Mouse (Mus musculus): ENCODE data around the gene Sema4b. TPM values are rescaled to one million over a fixed set of nuclear protein-coding genes. Genes with fewer than 3 reads are reported as not detected.

Gene Sema4b
- 10 to 100 TPM; 49.1 to 50.8 TPM for total RNA-seq (2023)

DNA sequence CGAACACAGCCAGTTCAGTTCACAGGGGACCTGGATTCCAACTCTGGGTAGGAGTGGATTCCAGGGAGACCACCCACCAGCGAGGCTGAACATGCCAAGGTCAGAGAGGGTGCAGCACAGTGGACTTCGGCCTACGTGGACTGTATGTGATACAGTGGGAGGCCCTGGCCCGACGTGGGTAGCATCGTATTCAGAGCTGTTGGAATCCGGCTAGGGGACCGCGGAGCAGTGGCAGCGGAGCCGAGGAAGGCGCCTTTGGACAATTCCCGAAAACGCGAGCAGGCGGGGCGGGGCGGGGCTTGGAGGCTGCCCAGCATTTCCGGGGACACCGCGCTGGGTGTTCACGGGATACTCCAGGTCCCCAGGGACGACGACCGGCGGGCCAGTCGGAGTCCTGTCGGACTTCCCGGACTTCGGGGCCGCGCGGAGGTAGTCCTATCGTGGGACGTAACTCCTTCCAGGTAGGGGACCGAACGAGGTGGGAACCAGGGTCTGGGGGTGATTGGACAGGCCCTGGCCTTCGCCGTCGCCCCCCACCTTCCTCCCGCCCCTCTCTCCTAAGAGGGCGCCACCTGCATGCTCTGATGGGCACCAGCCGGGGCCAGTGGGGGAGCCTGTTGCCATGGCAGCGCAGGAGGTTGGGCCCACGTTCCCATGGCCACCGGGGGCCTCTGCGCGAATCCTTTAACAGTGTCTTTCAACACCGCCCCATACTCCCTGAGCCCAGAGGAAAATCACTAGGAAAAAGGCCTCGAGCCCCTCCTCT lies at the start of gene Sema4b:
Sema4b (plus strand) TSS at position 311 of the 766 bp plus-strand sequence.

DNA sequence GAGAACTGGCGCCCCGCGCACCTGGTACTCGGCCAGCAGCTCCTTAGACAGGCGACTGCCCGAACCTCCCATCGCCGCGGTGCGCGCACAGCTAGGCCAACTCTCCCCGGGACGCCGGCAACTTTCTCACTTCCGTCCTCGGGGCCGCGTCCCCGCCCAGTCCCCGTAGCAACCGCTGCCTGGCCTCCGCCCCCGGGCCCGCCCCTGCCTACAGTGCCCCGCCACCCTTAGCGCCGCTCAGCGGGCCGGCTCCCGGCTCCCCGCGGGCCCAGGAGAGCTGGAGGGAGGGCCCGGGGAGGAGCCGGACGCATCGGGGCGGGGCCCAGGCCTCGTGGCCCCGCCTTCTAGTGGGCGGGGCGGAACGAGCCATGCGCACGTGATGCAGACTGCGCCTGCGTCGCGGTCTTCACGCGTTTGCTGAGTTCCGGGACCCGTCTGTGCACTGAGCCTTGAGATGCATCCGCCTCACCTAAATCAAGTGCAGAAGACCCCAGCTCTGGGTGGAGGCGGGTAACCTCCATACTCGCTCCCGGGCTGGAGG lies 45.9 kb downstream of the Sema4b start, which contains the start of the genes Cib1 and Gdpgp1:
Cib1 (minus strand) TSS at position 325 of the 541 bp plus-strand sequence.
Gdpgp1 (plus strand) TSS at position 377 of the 541 bp plus-strand sequence.

DNA sequence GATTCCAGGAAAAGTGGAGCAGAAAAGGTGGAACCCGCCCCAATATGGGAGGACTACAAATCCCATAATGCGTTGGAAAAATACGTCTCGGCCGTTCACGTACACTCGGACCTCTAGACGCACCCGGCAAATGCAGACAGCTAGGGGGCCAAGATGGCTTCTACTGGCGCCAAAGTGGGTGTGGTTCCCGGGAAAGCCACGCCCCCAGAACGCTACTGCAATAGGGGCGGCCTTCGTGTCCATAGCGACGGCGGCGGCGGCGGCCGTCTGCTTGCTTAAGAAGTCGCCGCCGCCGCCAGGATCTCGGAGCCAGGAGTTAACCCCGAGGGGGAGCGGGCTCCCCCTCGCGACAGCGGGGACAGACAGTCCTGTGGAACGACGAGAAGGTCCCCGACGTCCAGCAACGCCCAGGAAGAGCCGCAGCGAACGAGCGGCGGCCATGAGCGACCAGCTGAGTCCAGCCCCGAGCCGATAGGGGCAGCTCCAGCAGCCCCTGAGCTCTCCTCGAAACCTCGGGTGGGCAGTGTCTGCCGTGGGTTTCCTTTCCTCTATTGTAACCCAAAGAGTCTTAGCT lies 59.6 kb downstream of the Sema4b start, which contains the start of gene Ttll13:
Ttll13 (plus strand) TSS at position 229 of the 574 bp plus-strand sequence.

DNA sequence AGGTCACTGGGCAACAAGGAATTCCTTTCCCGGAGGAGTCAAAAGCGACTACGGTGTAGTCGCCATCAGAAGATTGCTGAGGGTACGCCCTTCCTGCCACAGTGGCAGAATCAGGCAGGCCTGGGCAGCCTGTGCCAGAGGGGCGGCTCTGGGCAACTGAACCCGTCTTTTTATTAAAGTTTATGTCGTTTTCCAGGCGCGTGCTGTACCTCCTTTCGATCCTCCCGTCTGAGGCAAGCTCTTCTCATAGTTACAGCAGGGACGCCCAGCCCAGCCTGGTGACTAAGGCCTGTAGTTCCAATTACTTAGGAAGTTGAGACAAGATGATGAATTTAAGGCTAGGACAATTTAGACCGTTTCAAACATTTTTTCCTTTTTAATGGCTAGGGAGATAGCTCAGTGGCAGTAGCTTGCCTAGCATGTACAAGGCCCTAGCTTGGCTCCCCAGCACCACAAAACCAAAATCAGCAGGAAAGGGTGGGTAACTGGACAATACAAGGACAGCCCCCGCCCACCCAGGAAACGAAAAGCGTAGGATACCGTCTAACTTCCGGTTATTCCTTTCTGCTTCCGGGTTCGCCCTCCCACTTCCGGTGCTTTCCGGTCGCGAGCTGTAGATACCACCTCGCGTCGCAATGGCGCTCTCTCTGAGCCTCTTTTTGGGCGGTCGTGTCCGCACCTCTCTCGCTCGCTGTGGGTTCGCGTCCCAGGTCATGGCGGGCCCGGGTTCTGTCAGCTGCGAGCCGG lies 74.2 kb downstream of the Sema4b start, which contains the start of gene Ngrn:
Ngrn (plus strand) TSS at position 591 of the 747 bp plus-strand sequence.

DNA sequence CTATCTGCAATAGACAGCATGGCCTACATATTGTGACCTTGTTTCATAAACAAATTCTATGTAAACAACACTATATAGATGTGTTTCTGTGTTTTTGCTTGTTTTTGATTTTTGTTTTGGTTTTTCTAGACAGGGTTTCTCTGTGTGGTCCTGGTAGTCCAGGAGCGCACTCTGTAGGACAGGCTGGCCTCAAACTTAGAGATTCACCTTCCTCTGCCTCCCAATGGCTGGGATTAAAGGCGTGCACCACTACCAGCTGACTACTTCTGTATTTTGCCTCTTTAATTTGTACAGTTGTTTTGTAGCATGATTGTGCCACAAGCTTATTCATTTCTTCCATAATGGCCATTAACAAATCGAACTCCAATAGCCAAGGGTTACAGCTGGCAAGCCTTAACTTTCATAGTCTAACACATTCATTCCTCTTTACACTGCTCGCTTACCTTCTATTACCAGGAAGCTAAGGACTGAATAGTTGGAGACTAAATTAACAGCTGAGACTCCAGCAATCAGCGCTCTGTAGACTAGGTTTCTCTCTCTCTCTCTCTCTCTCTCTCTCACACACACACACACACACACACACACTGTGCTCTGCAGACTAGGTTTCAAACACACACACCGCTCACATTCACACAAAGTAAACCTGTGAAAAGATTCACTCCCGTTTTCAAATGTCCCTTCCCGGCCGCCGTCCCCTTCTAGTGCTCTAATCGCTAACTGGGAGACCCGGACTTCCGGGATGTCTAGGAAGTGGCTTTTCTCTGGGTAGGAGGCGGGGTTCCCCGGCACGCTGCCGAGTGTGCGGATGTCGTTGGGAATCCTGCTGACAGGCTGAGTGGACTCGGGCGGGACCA lies 82.5 kb downstream of the Sema4b start, which contains the start of gene Vps33b:
Vps33b (plus strand) TSS at position 753 of the 854 bp plus-strand sequence.

Other genes with a start within 250 kb of the Sema4b start
- gene Zfp710, start 162.0 kb upstream of the Sema4b start, total RNA-seq (2023), result 10 to 100 TPM; 27.9 to 35.9 TPM
- gene Idh2, start 71.4 kb upstream of the Sema4b start, total RNA-seq (2023), result 10 to 100 TPM; 38.1 to 41.4 TPM
- 10 to 100 TPM; 46.9 to 58.5 TPM for gene Cib1, start 46.0 kb downstream of the Sema4b start, total RNA-seq (2023)
- 1 to 10 TPM; 6.9 to 8.1 TPM for gene Gdpgp1, start 46.0 kb downstream of the Sema4b start, total RNA-seq (2023)
- gene Ttll13, start 59.5 kb downstream of the Sema4b start, total RNA-seq (2023), result 1 to 10 TPM in 1 of 2 experiments, under 1 TPM in 1; 0.41 to 1.0 TPM
- 10 to 100 TPM; 21.1 to 21.8 TPM for gene Ngrn, start 74.4 kb downstream of the Sema4b start, total RNA-seq (2023)
- 10 to 100 TPM; 30.0 to 36.6 TPM for gene Vps33b, start 82.8 kb downstream of the Sema4b start, total RNA-seq (2023)
- gene Prc1, start 107.6 kb downstream of the Sema4b start, total RNA-seq (2023), result 1 to 10 TPM; 7.9 to 8.1 TPM
- 10 to 100 TPM; 31.3 to 36.6 TPM for gene Rccd1, start 137.6 kb downstream of the Sema4b start, total RNA-seq (2023)
- 100 to 1,000 TPM; 114 to 117 TPM for gene Unc45a, start 154.2 kb downstream of the Sema4b start, total RNA-seq (2023)
- 1 to 10 TPM; 7.5 to 8.3 TPM for gene Hddc3, start 156.3 kb downstream of the Sema4b start, total RNA-seq (2023)
- gene Man2a2, start 184.5 kb downstream of the Sema4b start, total RNA-seq (2023), result 100 to 1,000 TPM; 101 to 118 TPM
- gene Fes, start 201.1 kb downstream of the Sema4b start, total RNA-seq (2023), result 10 to 100 TPM in 1 of 2 experiments, 1 to 10 TPM in 1; 5.2 to 11.5 TPM
- 10 to 100 TPM; 73.1 to 73.7 TPM for gene Furin, start 218.6 kb downstream of the Sema4b start, total RNA-seq (2023)